Mouse (Mus musculus): ENCODE results near the gene Rapgef5. TPM values are rescaled to one million over a fixed set of nuclear protein-coding genes. Genes with fewer than 3 reads are reported as not detected.

Rapgef5 gene
- total and polyA plus RNA-seq, 3 experiments = not detected

DNA sequence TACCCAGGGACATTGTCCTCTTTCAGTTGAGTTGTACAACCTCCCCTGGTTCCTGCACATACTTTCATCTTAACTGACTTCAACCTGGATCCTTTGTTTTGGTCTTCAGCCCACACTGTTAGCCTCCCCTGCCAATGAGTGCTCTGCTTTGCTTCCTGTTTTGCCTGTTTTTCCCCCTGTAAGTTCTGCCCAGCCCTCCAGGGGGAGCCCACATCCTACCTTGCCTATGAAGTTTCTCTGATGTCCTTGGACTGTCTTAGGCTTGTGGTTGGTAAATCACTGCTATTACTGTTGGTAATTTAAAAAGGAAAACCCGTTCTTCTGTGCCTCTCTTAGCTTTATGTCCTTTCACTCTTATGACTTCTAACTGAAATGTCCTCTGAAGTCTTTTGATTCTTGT is 69.8 kb downstream of the Rapgef5 start:
- Histone ChIP-seq H3K9ac (ENCODE audit: control insufficient read depth, low read depth, low read length, poor library complexity, severe bottlenecking) (no peak overlapping the region), H3K79me2 (ENCODE audit: control insufficient read depth, insufficient read depth, low read length, poor library complexity) (no peaks in the 10 kb centered on the region), H3K4me1 (ENCODE audit: control insufficient read depth in 1 of 2, insufficient read depth in 2 of 2, low read length in 2 of 2) (no peaks in the 10 kb centered on the region), H3K36me3 (ENCODE audit: control insufficient read depth in 1 of 2, insufficient read depth in 2 of 2, low read length in 2 of 2) (no peaks in the 10 kb centered on the region), H3K9me3 (replicated peaks; ENCODE audit: insufficient read depth, low read length) (no peaks in the 10 kb centered on the region; the same call in 1 of the 2 replicates), H3K4me3 (ENCODE audit: control insufficient read depth in 1 of 2, insufficient read depth in 1 of 2, low read depth in 2 of 2, low read length in 2 of 2) (no peak overlapping the region), H3K27me3 (ENCODE audit: control insufficient read depth in 1 of 2, insufficient read depth in 2 of 2, low read length in 2 of 2) (no peaks in the 10 kb centered on the region), H3K27ac (ENCODE audit: control insufficient read depth, low read depth, low read length) (no peak overlapping the region)
- DNase-seq (ENCODE audit: low read depth, low spot score) = peak; percentile 26
- TF ChIP-seq ZC3H11A (IDR thresholded peaks at IDR 0.05; ENCODE audit: low read depth, low read length) = no peak
- no peak for TF ChIP-seq ZKSCAN1 (IDR thresholded peaks at IDR 0.05; ENCODE audit: low read depth, low read length)
- TF ChIP-seq CTCF (IDR thresholded peaks at IDR 0.05 in 2 of 3, conservative IDR thresholded peaks at IDR 0.05 in 1 of 3; ENCODE audit: control insufficient read depth in 1 of 3, insufficient read depth in 1 of 3, low read depth in 2 of 3, low read length in 3 of 3, poor library complexity in 1 of 3, severe bottlenecking in 1 of 3) = peak; percentile 12 to 42 (median 12); a peak in 3 of 6 replicates
- TF ChIP-seq SMC3 (IDR thresholded peaks at IDR 0.05; ENCODE audit: low read depth, low read length) = 0 out of 2 replicates have a peak, but pooled peaks have one; percentile 4
- TF ChIP-seq POLR2A (IDR thresholded peaks at IDR 0.05; ENCODE audit: control insufficient read depth in 1 of 2, insufficient read depth in 1 of 2, low read depth in 1 of 2, low read length in 2 of 2, poor library complexity in 1 of 2) = no peak
- TF ChIP-seq RAD21 (IDR thresholded peaks at IDR 0.05; ENCODE audit: low read depth, low read length) = peak; percentile 9; the same call in 1 of the 2 replicates
- TF ChIP-seq GATA1 (IDR thresholded peaks at IDR 0.05; ENCODE audit: low read depth, low read length) = no peak
- no peak for TF ChIP-seq UBTF (IDR thresholded peaks at IDR 0.05; ENCODE audit: borderline replicate concordance, insufficient read depth, low read depth, low read length)

GRCm38 (mm10) chr12:117589186-117589585 is 72.9 kb downstream of the Rapgef5 start:
- Histone ChIP-seq H3K27ac (ENCODE audit: control insufficient read depth, low read depth, low read length) (no peak overlapping the region), H3K9me3 (replicated peaks; ENCODE audit: insufficient read depth, low read length) (peaks cover 2% of the 10 kb centered on the region; the same call in 1 of the 2 replicates), H3K36me3 (ENCODE audit: control insufficient read depth in 1 of 2, insufficient read depth in 2 of 2, low read length in 2 of 2) (no peaks in the 10 kb centered on the region), H3K79me2 (ENCODE audit: control insufficient read depth, insufficient read depth, low read length, poor library complexity) (no peaks in the 10 kb centered on the region), H3K4me3 (ENCODE audit: control insufficient read depth in 1 of 2, insufficient read depth in 1 of 2, low read depth in 2 of 2, low read length in 2 of 2) (no peak overlapping the region), H3K4me1 (ENCODE audit: control insufficient read depth in 1 of 2, insufficient read depth in 2 of 2, low read length in 2 of 2) (no peaks in the 10 kb centered on the region), H3K9ac (ENCODE audit: control insufficient read depth, low read depth, low read length, poor library complexity, severe bottlenecking) (no peak overlapping the region), H3K27me3 (ENCODE audit: control insufficient read depth in 1 of 2, insufficient read depth in 2 of 2, low read length in 2 of 2) (no peaks in the 10 kb centered on the region)
- DNase-seq (ENCODE audit: low read depth, low spot score) = no peak
- TF ChIP-seq CHD2 (IDR thresholded peaks at IDR 0.05; ENCODE audit: low read length) (no peak), POLR2A (IDR thresholded peaks at IDR 0.05; ENCODE audit: control insufficient read depth in 1 of 2, insufficient read depth in 1 of 2, low read depth in 1 of 2, low read length in 2 of 2, poor library complexity in 1 of 2) (no peak), BHLHE40 (IDR thresholded peaks at IDR 0.05; ENCODE audit: borderline replicate concordance, low read depth, low read length) (no peak), ZKSCAN1 (IDR thresholded peaks at IDR 0.05; ENCODE audit: low read depth, low read length) (no peak), JUND (IDR thresholded peaks at IDR 0.05; ENCODE audit: low read depth, low read length) (no peak)

DNA sequence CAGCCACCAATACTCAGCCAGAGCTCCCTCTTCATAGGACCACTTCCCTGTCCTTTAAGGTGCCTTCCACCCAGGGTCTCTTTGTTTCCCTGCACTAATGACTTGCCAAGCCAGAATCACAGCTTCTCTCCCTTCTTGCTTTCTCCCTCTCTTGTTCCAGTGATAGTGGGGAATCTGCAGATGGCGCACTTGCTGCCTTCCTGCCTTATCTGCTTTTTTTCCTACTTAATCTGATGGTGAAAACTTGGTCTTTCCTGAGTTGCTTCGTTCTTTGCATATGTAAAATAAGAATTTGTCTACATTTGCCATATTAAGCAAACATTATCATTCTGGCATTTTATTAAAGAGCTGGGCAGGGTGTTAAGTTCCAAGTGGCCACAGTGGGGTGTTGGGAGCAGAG is 75.7 kb downstream of the Rapgef5 start:
- H3K27ac ChIP-seq (ENCODE audit: control insufficient read depth, low read depth, low read length) = no peak overlapping the region
- no peaks in the 10 kb centered on the region for H3K27me3 ChIP-seq (ENCODE audit: control insufficient read depth in 1 of 2, insufficient read depth in 2 of 2, low read length in 2 of 2)
- no peak overlapping the region for H3K4me3 ChIP-seq (ENCODE audit: control insufficient read depth in 1 of 2, insufficient read depth in 1 of 2, low read depth in 2 of 2, low read length in 2 of 2)
- H3K4me1 ChIP-seq (ENCODE audit: control insufficient read depth in 1 of 2, insufficient read depth in 2 of 2, low read length in 2 of 2) = no peaks in the 10 kb centered on the region
- no peak overlapping the region for H3K9ac ChIP-seq (ENCODE audit: control insufficient read depth, low read depth, low read length, poor library complexity, severe bottlenecking)
- H3K36me3 ChIP-seq (ENCODE audit: control insufficient read depth in 1 of 2, insufficient read depth in 2 of 2, low read length in 2 of 2) = no peaks in the 10 kb centered on the region
- H3K9me3 ChIP-seq (replicated peaks; ENCODE audit: insufficient read depth, low read length) = peaks cover 2% of the 10 kb centered on the region; the same call in 1 of the 2 replicates
- TF ChIP-seq POLR2A (IDR thresholded peaks at IDR 0.05; ENCODE audit: control insufficient read depth in 1 of 2, insufficient read depth in 1 of 2, low read depth in 1 of 2, low read length in 2 of 2, poor library complexity in 1 of 2) (no peak), CTCF (IDR thresholded peaks at IDR 0.05 in 2 of 3, conservative IDR thresholded peaks at IDR 0.05 in 1 of 3; ENCODE audit: control insufficient read depth in 1 of 3, insufficient read depth in 1 of 3, low read depth in 2 of 3, low read length in 3 of 3, poor library complexity in 1 of 3, severe bottlenecking in 1 of 3) (no peak), MAZ (IDR thresholded peaks at IDR 0.05; ENCODE audit: low read depth, low read length) (no peak), RAD21 (IDR thresholded peaks at IDR 0.05; ENCODE audit: low read depth, low read length) (no peak), CHD2 (IDR thresholded peaks at IDR 0.05; ENCODE audit: low read length) (no peak), BHLHE40 (IDR thresholded peaks at IDR 0.05; ENCODE audit: borderline replicate concordance, low read depth, low read length) (no peak), KAT2A (conservative IDR thresholded peaks at IDR 0.05; ENCODE audit: low read depth, low read length) (no peak), CHD1 (IDR thresholded peaks at IDR 0.05; ENCODE audit: low read depth, low read length) (no peak), ZMIZ1 (IDR thresholded peaks at IDR 0.05; ENCODE audit: low read depth, low read length) (no peak), MYC (IDR thresholded peaks at IDR 0.05; ENCODE audit: low read depth, low read length) (no peak), ELF1 (IDR thresholded peaks at IDR 0.05; ENCODE audit: low read depth, low read length) (no peak), MAX (IDR thresholded peaks at IDR 0.05; ENCODE audit: low read length) (no peak), ZC3H11A (IDR thresholded peaks at IDR 0.05; ENCODE audit: low read depth, low read length) (no peak), MXI1 (IDR thresholded peaks at IDR 0.05; ENCODE audit: low read depth, low read length) (no peak), UBTF (IDR thresholded peaks at IDR 0.05; ENCODE audit: borderline replicate concordance, insufficient read depth, low read depth, low read length) (no peak), MYB (IDR thresholded peaks at IDR 0.05; ENCODE audit: low read depth, low read length) (no peak), TAL1 (IDR thresholded peaks at IDR 0.05; ENCODE audit: low read length) (no peak), GATA1 (IDR thresholded peaks at IDR 0.05; ENCODE audit: low read depth, low read length) (no peak), RCOR1 (IDR thresholded peaks at IDR 0.05; ENCODE audit: low read depth, low read length) (no peak), SIN3A (IDR thresholded peaks at IDR 0.05; ENCODE audit: low read length) (no peak)
- H3K79me2 ChIP-seq (ENCODE audit: control insufficient read depth, insufficient read depth, low read length, poor library complexity) = no peaks in the 10 kb centered on the region
- no peak for DNase-seq (ENCODE audit: low read depth, low spot score)

All from MEL (cell line).